ENCODE assay signal across 30 mouse cellular contexts in genomic region chr9:119201653-119202052, GRCm38 (mm10). TPM values are rescaled to one million over a fixed set of nuclear protein-coding genes. Genes with fewer than 3 reads are reported as not detected.
DNase-seq lines count a peak whose midpoint lies in the region; ATAC-seq and TF ChIP-seq lines count a peak whose summit lies in the region.
"Had no signal": no experiment of that assay in that cellular context is flagged by ENCODE, and none has a peak within 500 bp of the region (broad histone marks: within the 10 kb centered on the region; RNA-seq: fewer than 3 reads in every experiment).

No protein-coding gene starts in this region.

- no peaks in the 10 kb centered on the region for H3K27me3 ChIP-seq in kidney, adult 2 months (replicated peaks; ENCODE audit: control insufficient read depth, insufficient read depth, low read length)
- no peaks in the 10 kb centered on the region for H3K27me3 ChIP-seq in kidney, embryonic 15.5 days
- no peaks in the 10 kb centered on the region for H3K27me3 ChIP-seq in forebrain, embryonic 16.5 days (replicated peaks; ENCODE audit: control insufficient read depth, insufficient read depth, low read length)
- H3K27me3 ChIP-seq: forebrain, embryonic 13.5 days; heart, embryonic 12.5 days; heart, embryonic 15.5 days; hindbrain, embryonic 13.5 days had no signal

- peaks cover 23% of the 10 kb centered on the region for H3K4me1 ChIP-seq in kidney, adult 2 months (ENCODE audit: control insufficient read depth, insufficient read depth, low read length)
- H3K4me1 ChIP-seq in kidney, embryonic 15.5 days: 0 out of 2 replicates have a peak, but pooled peaks cover 7% of the 10 kb centered on the region
- H3K4me1 ChIP-seq in forebrain, embryonic 16.5 days (replicated peaks; ENCODE audit: control insufficient read depth, insufficient read depth, low read length): no peaks in the 10 kb centered on the region
- H3K4me1 ChIP-seq: forebrain, embryonic 10.5 days; forebrain, embryonic 13.5 days; heart, embryonic 12.5 days; heart, embryonic 15.5 days; hindbrain, embryonic 10.5 days; hindbrain, embryonic 13.5 days had no signal

- H3K4me2 ChIP-seq in kidney, embryonic 15.5 days: no peak overlapping the region
- no peak overlapping the region for H3K4me2 ChIP-seq in forebrain, embryonic 16.5 days (ENCODE audit: low read length)
- H3K4me2 ChIP-seq: forebrain, embryonic 13.5 days; heart, embryonic 12.5 days; heart, embryonic 15.5 days; hindbrain, embryonic 13.5 days had no signal

- H3K27ac ChIP-seq in kidney, adult 2 months (ENCODE audit: insufficient read depth, low read depth, low read length): peak overlapping the region; percentile 72
- no peak overlapping the region for H3K27ac ChIP-seq in kidney, embryonic 15.5 days
- no peak overlapping the region for H3K27ac ChIP-seq in forebrain, embryonic 16.5 days (ENCODE audit: low read length)
- H3K27ac ChIP-seq: forebrain, embryonic 10.5 days; forebrain, embryonic 13.5 days; gastrocnemius, adult 2 months; heart, embryonic 15.5 days; hindbrain, embryonic 10.5 days; hindbrain, embryonic 13.5 days had no signal

- 53% methylated on average over 5 of the region's 5 CpGs for WGBS in kidney, adult 2 months
- WGBS in kidney, embryonic 15.5 days: 81% methylated on average over 5 of the region's 5 CpGs
- 92% methylated on average over 5 of the region's 5 CpGs for WGBS in forebrain, embryonic 16.5 days

- peak overlapping the region; percentile 64 for H3K4me3 ChIP-seq in kidney, adult 2 months (ENCODE audit: insufficient read depth, low read depth, low read length)
- no peak overlapping the region for H3K4me3 ChIP-seq in kidney, embryonic 15.5 days (replicated peaks)
- no peak overlapping the region for H3K4me3 ChIP-seq in forebrain, embryonic 16.5 days (replicated peaks; ENCODE audit: low read length)
- H3K4me3 ChIP-seq: forebrain, embryonic 10.5 days; forebrain, embryonic 13.5 days; gastrocnemius, adult 2 months; heart, embryonic 12.5 days; heart, embryonic 15.5 days; hindbrain, embryonic 10.5 days; hindbrain, embryonic 13.5 days had no signal

- 0 out of 2 replicates have a peak, but pooled peaks cover 4% of the 10 kb centered on the region for H3K9me3 ChIP-seq in kidney, embryonic 15.5 days (replicated peaks)
- H3K9me3 ChIP-seq in forebrain, embryonic 16.5 days (ENCODE audit: control insufficient read depth, low read length): peaks cover 4% of the 10 kb centered on the region; the same call in 1 of the 2 replicates

- peak; percentile 58; the same call in 1 of the 2 replicates for ATAC-seq in kidney, embryonic 15.5 days (replicated peaks; ENCODE audit: low FRiP score)
- ATAC-seq in forebrain, embryonic 16.5 days: no peak
- ATAC-seq: activated CD4-positive, CD25-positive, alpha-beta regulatory T cell, adult 4 months; forebrain, embryonic 13.5 days; forebrain, postnatal 0 days; hindbrain, embryonic 16.5 days had no signal

- H3K36me3 ChIP-seq in kidney, adult 2 months (ENCODE audit: control insufficient read depth, insufficient read depth, low read length): no peaks in the 10 kb centered on the region
- no peaks in the 10 kb centered on the region for H3K36me3 ChIP-seq in kidney, embryonic 15.5 days
- no peaks in the 10 kb centered on the region for H3K36me3 ChIP-seq in forebrain, embryonic 16.5 days (ENCODE audit: control insufficient read depth, insufficient read depth)
- H3K36me3 ChIP-seq: forebrain, embryonic 10.5 days; heart, embryonic 12.5 days; heart, embryonic 15.5 days; hindbrain, embryonic 10.5 days; hindbrain, embryonic 13.5 days had no signal

- peak; percentile 48 for DNase-seq in kidney, adult 2 months
- DNase-seq in kidney, postnatal 4 days: no peak
- peak; percentile 44 for DNase-seq in kidney, postnatal 14 days
- no peak for DNase-seq in spleen, adult 18-20 months
- DNase-seq: adrenal gland, adult 8-10 months; adrenal gland, postnatal 25 days; cerebellum, adult 11-12 months; cerebellum, adult 8-10 months; cerebellum, postnatal 14 days; forebrain, postnatal 0 days; gastrocnemius, adult 2 months; gastrocnemius, postnatal 25 days; heart, adult 18-20 months; heart, postnatal 10 days; heart, postnatal 36 days had no signal

- H3K9ac ChIP-seq in kidney, embryonic 15.5 days: no peak overlapping the region
- no peak overlapping the region for H3K9ac ChIP-seq in forebrain, embryonic 16.5 days (replicated peaks; ENCODE audit: low read depth, low read length)
- H3K9ac ChIP-seq: forebrain, embryonic 13.5 days; forebrain, postnatal 0 days; heart, embryonic 12.5 days; heart, embryonic 15.5 days; hindbrain, embryonic 13.5 days had no signal

- TF ChIP-seq CTCF in kidney, adult 2 months (conservative IDR thresholded peaks at IDR 0.05; ENCODE audit: insufficient read depth, insufficient read length, low read depth, low read length): no peak

- TF ChIP-seq POLR2A in kidney, adult 2 months (IDR thresholded peaks at IDR 0.05; ENCODE audit: low read depth, low read length): no peak

RNA-seq across cellular contexts. Expression of gene Slc22a13, which starts 7.2 kb away (rescaled TPM):
- 156 and 213 TPM in 2 replicates for polyA plus RNA-seq in kidney, adult 2 months (2012; rRNA removed)
- polyA plus RNA-seq in kidney, embryonic 15.5 days (2015; fragmentation: Nextera tagmentation; extraction: Ambion mirVana): 7.6 and 9.8 TPM in 2 replicates
- polyA plus RNA-seq in forebrain, embryonic 16.5 days (2015; fragmentation: Nextera tagmentation; extraction: Ambion mirVana): 0.18 TPM in 1 of 2 replicates, not detected in the other
- polyA plus RNA-seq: activated CD4-positive, CD25-positive, alpha-beta regulatory T cell, adult 4 months; embryonic facial prominence, embryonic 11.5 days; embryonic facial prominence, embryonic 14.5 days; forebrain, embryonic 10.5 days; forebrain, embryonic 13.5 days; forebrain, postnatal 0 days; frontal cortex, adult 2 months; gonadal fat pad, adult 2 months; heart, embryonic 12.5 days; heart, embryonic 15.5 days; hindbrain, embryonic 10.5 days; hindbrain, embryonic 13.5 days; hindbrain, embryonic 16.5 days had no signal

RNA-seq across cellular contexts. Expression of gene Gm47289, which starts 42.7 kb away (rescaled TPM):
- 0.03 TPM in 1 of 2 replicates, not detected in the other for polyA plus RNA-seq in kidney, adult 2 months (2012; rRNA removed)
- not detected in 2 replicates for polyA plus RNA-seq in kidney, embryonic 15.5 days (2015; fragmentation: Nextera tagmentation; extraction: Ambion mirVana)
- polyA plus RNA-seq in forebrain, embryonic 16.5 days (2015; fragmentation: Nextera tagmentation; extraction: Ambion mirVana): not detected in 2 replicates
- polyA plus RNA-seq: brain, embryonic 14.5 days; embryonic facial prominence, embryonic 11.5 days; embryonic facial prominence, embryonic 14.5 days; forebrain, embryonic 10.5 days; forebrain, embryonic 13.5 days; forebrain, postnatal 0 days; frontal cortex, adult 2 months; heart, embryonic 12.5 days; heart, embryonic 15.5 days; hindbrain, embryonic 10.5 days; hindbrain, embryonic 13.5 days; hindbrain, embryonic 16.5 days had no signal

RNA-seq across cellular contexts. Expression of gene Acaa1b, which starts 44.8 kb away (rescaled TPM):
- 417 and 424 TPM in 2 replicates for polyA plus RNA-seq in kidney, adult 2 months (2012; rRNA removed)
- 26.9 and 30.5 TPM in 2 replicates for polyA plus RNA-seq in kidney, embryonic 15.5 days (2015; fragmentation: Nextera tagmentation; extraction: Ambion mirVana)
- polyA plus RNA-seq in forebrain, embryonic 16.5 days (2015; fragmentation: Nextera tagmentation; extraction: Ambion mirVana): 1.3 and 1.7 TPM in 2 replicates
- polyA plus RNA-seq: activated CD4-positive, CD25-positive, alpha-beta regulatory T cell, adult 4 months had no signal

Comparison
In these comparisons a context has a peak if more than half of its experiments do, and no peak if none do; other contexts are left out.
1. DNase-seq: peak in kidney, adult 2 months (single experiment) and kidney, postnatal 14 days (single experiment); none in kidney, postnatal 4 days (0 of 2) and spleen, adult 18-20 months (0 of 2).
2. RNA of gene Slc22a13, which starts 7.2 kb away (polyA plus RNA-seq): 156 to 213 TPM in kidney, adult 2 months; 7.6 to 9.8 TPM in kidney, embryonic 15.5 days and 0.18 TPM in forebrain, embryonic 16.5 days; every median in the first group is over 10 times any median in the second.
3. RNA of gene Acaa1b, which starts 44.8 kb away (polyA plus RNA-seq): 417 to 424 TPM in kidney, adult 2 months; 26.9 to 30.5 TPM in kidney, embryonic 15.5 days and 1.3 to 1.7 TPM in forebrain, embryonic 16.5 days; every median in the first group is over 10 times any median in the second.